In the genomic region with DNA sequence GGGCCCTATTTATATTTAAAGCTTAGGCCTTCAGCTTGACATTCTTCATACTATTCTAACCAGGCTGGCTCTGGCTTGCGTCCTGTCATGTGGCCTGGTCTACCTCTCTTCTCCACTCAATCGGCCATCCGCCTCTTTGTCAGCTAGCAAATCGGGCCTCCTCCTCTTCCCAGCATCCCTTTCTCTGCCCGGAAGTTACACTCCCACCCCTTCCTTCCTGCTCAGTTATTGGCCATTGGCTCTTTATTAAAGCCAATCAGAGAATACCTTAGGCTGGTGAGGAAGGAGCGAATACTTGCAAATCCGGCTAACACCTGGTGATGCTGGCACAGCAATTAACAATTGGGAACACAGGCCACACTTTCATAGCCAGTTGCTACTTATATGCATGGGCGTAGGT, we compare ENCODE assay signal across 17 mouse cellular contexts.
"Had no signal": no experiment of that assay in that cellular context is flagged by ENCODE, and none has a peak within 500 bp of the region (broad histone marks: within the 10 kb centered on the region; RNA-seq: fewer than 3 reads in every experiment).

No protein-coding gene starts in this region.

- H3K36me3 ChIP-seq: heart, embryonic 12.5 days; hindbrain, embryonic 13.5 days; hindbrain, embryonic 15.5 days; kidney, embryonic 15.5 days; limb, embryonic 13.5 days; limb, embryonic 15.5 days; liver, embryonic 12.5 days had no signal

- H3K4me1 ChIP-seq: liver, embryonic 12.5 days had no signal

- DNase-seq: kidney, adult 11 months; kidney, adult 2 months; kidney, adult 9 months; kidney, postnatal 14 days; kidney, postnatal 36 days; layer of hippocampus, adult 9-11 months; layer of hippocampus, postnatal 36 days had no signal

- H3K4me3 ChIP-seq: heart, embryonic 12.5 days; hindbrain, embryonic 13.5 days; hindbrain, embryonic 15.5 days; kidney, embryonic 15.5 days; limb, embryonic 13.5 days; limb, embryonic 15.5 days; liver, embryonic 12.5 days had no signal

- H3K9ac ChIP-seq: heart, embryonic 12.5 days; hindbrain, embryonic 13.5 days; hindbrain, embryonic 15.5 days; kidney, embryonic 15.5 days; limb, embryonic 13.5 days; limb, embryonic 15.5 days; liver, embryonic 12.5 days; liver, embryonic 14.5 days had no signal

- H3K27ac ChIP-seq: hindbrain, embryonic 13.5 days; hindbrain, embryonic 15.5 days; hindbrain, postnatal 0 days; kidney, embryonic 15.5 days; kidney, postnatal 0 days; limb, embryonic 13.5 days; limb, embryonic 15.5 days; liver, embryonic 12.5 days; liver, embryonic 14.5 days had no signal

- H3K9me3 ChIP-seq: heart, embryonic 12.5 days; hindbrain, embryonic 13.5 days; hindbrain, embryonic 15.5 days; kidney, embryonic 15.5 days; limb, embryonic 13.5 days; limb, embryonic 15.5 days; liver, embryonic 12.5 days had no signal

- H3K27me3 ChIP-seq: heart, embryonic 12.5 days; hindbrain, embryonic 13.5 days; hindbrain, embryonic 15.5 days; kidney, embryonic 15.5 days; limb, embryonic 13.5 days; limb, embryonic 15.5 days; liver, embryonic 12.5 days had no signal
